Mouse (Mus musculus): ENCODE measurements around the gene Hspb9. TPM values are rescaled to one million over a fixed set of nuclear protein-coding genes. Genes with fewer than 3 reads are reported as not detected.

Gene Hspb9
- polyA plus RNA-seq, 1 experiment from 2014 or later: not detected

- Histone ChIP-seq H3K27ac (ENCODE audit: low read length) (0 out of 2 replicates have a peak within 1 kb of the TSS, but pooled peaks have one; percentile 40), H3K4me3 (ENCODE audit: low read length) (peak within 1 kb of the TSS; percentile 99), H3K4me2 (replicated peaks; ENCODE audit: low read depth, low read length) (peak within 1 kb of the TSS; percentile 72), H3K36me3 (ENCODE audit: insufficient read depth, low read length) (no peaks in the 10 kb centered on the region), H3K9me3 (ENCODE audit: low read length) (no peaks in the 10 kb centered on the region), H3K27me3 (ENCODE audit: insufficient read depth, low read length) (no peaks in the 10 kb centered on the region), H3K9ac (replicated peaks; ENCODE audit: low read length) (peak within 1 kb of the TSS; percentile 96), H3K4me1 (ENCODE audit: insufficient read depth, low read length) (peaks cover 18% of the 10 kb centered on the region)
- under 1% methylated on average over 39 of the region's 39 CpGs for WGBS
- ATAC-seq (ENCODE audit: low FRiP score, low TSS enrichment): peak; percentile 99
Observed at GRCm38 (mm10) chr11:100738066-100738604, 24.5 kb downstream of the Hspb9 start, which contains the start of gene Rab5c. TSS of gene Rab5c (minus strand) at chr11:100738215.

- Histone ChIP-seq H3K4me3 (ENCODE audit: low read length) (peak overlapping the region; percentile 99), H3K27ac (ENCODE audit: low read length) (no peak overlapping the region), H3K36me3 (ENCODE audit: insufficient read depth, low read length) (no peaks in the 10 kb centered on the region), H3K9ac (replicated peaks; ENCODE audit: low read length) (no peak overlapping the region), H3K4me2 (replicated peaks; ENCODE audit: low read depth, low read length) (peak overlapping the region; percentile 72), H3K9me3 (ENCODE audit: low read length) (no peaks in the 10 kb centered on the region), H3K27me3 (ENCODE audit: insufficient read depth, low read length) (no peaks in the 10 kb centered on the region), H3K4me1 (ENCODE audit: insufficient read depth, low read length) (peaks cover 18% of the 10 kb centered on the region)
- 17% methylated on average over 5 of the region's 5 CpGs for WGBS
- ATAC-seq (ENCODE audit: low FRiP score, low TSS enrichment): no peak
Observed at GRCm38 (mm10) chr11:100738749-100739148, 25.1 kb downstream of the Hspb9 start.

GRCm38 (mm10) chr11:100741348-100741747, 27.7 kb downstream of the Hspb9 start:
- H3K4me2 ChIP-seq (replicated peaks; ENCODE audit: low read depth, low read length): no peak overlapping the region
- WGBS: 55% methylated on average over 6 of the region's 6 CpGs

GRCm38 (mm10) chr11:100745085-100745484, 31.4 kb downstream of the Hspb9 start:
- ATAC-seq (ENCODE audit: low FRiP score, low TSS enrichment): 0 out of 2 replicates have a peak, but pooled peaks have one; percentile 44
- no peak overlapping the region for H3K4me2 ChIP-seq (replicated peaks; ENCODE audit: low read depth, low read length)
- WGBS: 16% methylated on average over 6 of the region's 6 CpGs
- no peaks in the 10 kb centered on the region for H3K4me1 ChIP-seq (ENCODE audit: insufficient read depth, low read length)
- no peak overlapping the region for H3K9ac ChIP-seq (replicated peaks; ENCODE audit: low read length)
- H3K27ac ChIP-seq (ENCODE audit: low read length): no peak overlapping the region
- 0 out of 2 replicates have a peak, but pooled peaks cover 10% of the 10 kb centered on the region for H3K27me3 ChIP-seq (ENCODE audit: insufficient read depth, low read length)
- H3K9me3 ChIP-seq (ENCODE audit: low read length): no peaks in the 10 kb centered on the region
- H3K4me3 ChIP-seq (ENCODE audit: low read length): no peak overlapping the region
- H3K36me3 ChIP-seq (ENCODE audit: insufficient read depth, low read length): no peaks in the 10 kb centered on the region

More at GRCm38 (mm10) chr11:100741348-100741747, 27.7 kb downstream of the Hspb9 start:
- Histone ChIP-seq H3K27me3 (ENCODE audit: insufficient read depth, low read length) (no peaks in the 10 kb centered on the region), H3K9me3 (ENCODE audit: low read length) (no peaks in the 10 kb centered on the region), H3K9ac (replicated peaks; ENCODE audit: low read length) (no peak overlapping the region), H3K4me3 (ENCODE audit: low read length) (no peak overlapping the region), H3K36me3 (ENCODE audit: insufficient read depth, low read length) (no peaks in the 10 kb centered on the region), H3K27ac (ENCODE audit: low read length) (no peak overlapping the region), H3K4me1 (ENCODE audit: insufficient read depth, low read length) (peaks cover 10% of the 10 kb centered on the region)
- no peak for ATAC-seq (ENCODE audit: low FRiP score, low TSS enrichment)

GRCm38 (mm10) chr11:100746546-100746945, 32.9 kb downstream of the Hspb9 start:
- Histone ChIP-seq H3K4me2 (replicated peaks; ENCODE audit: low read depth, low read length) (no peak overlapping the region), H3K4me3 (ENCODE audit: low read length) (no peak overlapping the region), H3K4me1 (ENCODE audit: insufficient read depth, low read length) (no peaks in the 10 kb centered on the region), H3K36me3 (ENCODE audit: insufficient read depth, low read length) (no peaks in the 10 kb centered on the region), H3K27me3 (ENCODE audit: insufficient read depth, low read length) (0 out of 2 replicates have a peak, but pooled peaks cover 10% of the 10 kb centered on the region), H3K9me3 (ENCODE audit: low read length) (no peaks in the 10 kb centered on the region), H3K27ac (ENCODE audit: low read length) (no peak overlapping the region), H3K9ac (replicated peaks; ENCODE audit: low read length) (no peak overlapping the region)
- no peak for ATAC-seq (ENCODE audit: low FRiP score, low TSS enrichment)
- 75% methylated on average over 10 of the region's 10 CpGs for WGBS

GRCm38 (mm10) chr11:100747114-100747513, 33.5 kb downstream of the Hspb9 start:
- no peak overlapping the region for H3K4me3 ChIP-seq (ENCODE audit: low read length)
- H3K27ac ChIP-seq (ENCODE audit: low read length): no peak overlapping the region
- no peak overlapping the region for H3K4me2 ChIP-seq (replicated peaks; ENCODE audit: low read depth, low read length)
- peaks cover 2% of the 10 kb centered on the region; the same call in 1 of the 2 replicates for H3K4me1 ChIP-seq (ENCODE audit: insufficient read depth, low read length)
- no peak overlapping the region for H3K9ac ChIP-seq (replicated peaks; ENCODE audit: low read length)
- no peak for ATAC-seq (ENCODE audit: low FRiP score, low TSS enrichment)
- 0 out of 2 replicates have a peak, but pooled peaks cover 10% of the 10 kb centered on the region for H3K27me3 ChIP-seq (ENCODE audit: insufficient read depth, low read length)
- WGBS: 57% methylated on average over 5 of the region's 5 CpGs
- H3K36me3 ChIP-seq (ENCODE audit: insufficient read depth, low read length): no peaks in the 10 kb centered on the region
- no peaks in the 10 kb centered on the region for H3K9me3 ChIP-seq (ENCODE audit: low read length)

GRCm38 (mm10) chr11:100748620-100749019, 35.0 kb downstream of the Hspb9 start:
- peaks cover 6% of the 10 kb centered on the region; the same call in 1 of the 2 replicates for H3K4me1 ChIP-seq (ENCODE audit: insufficient read depth, low read length)
- H3K36me3 ChIP-seq (ENCODE audit: insufficient read depth, low read length): no peaks in the 10 kb centered on the region
- no peak overlapping the region for H3K27ac ChIP-seq (ENCODE audit: low read length)
- H3K27me3 ChIP-seq (ENCODE audit: insufficient read depth, low read length): 0 out of 2 replicates have a peak, but pooled peaks cover 10% of the 10 kb centered on the region
- 72% methylated on average over 4 of the region's 4 CpGs for WGBS
- no peak overlapping the region for H3K9ac ChIP-seq (replicated peaks; ENCODE audit: low read length)
- no peak for ATAC-seq (ENCODE audit: low FRiP score, low TSS enrichment)
- no peaks in the 10 kb centered on the region for H3K9me3 ChIP-seq (ENCODE audit: low read length)
- H3K4me2 ChIP-seq (replicated peaks; ENCODE audit: low read depth, low read length): no peak overlapping the region
- no peak overlapping the region for H3K4me3 ChIP-seq (ENCODE audit: low read length)

- no peaks in the 10 kb centered on the region for H3K36me3 ChIP-seq (ENCODE audit: insufficient read depth, low read length)
- 0 out of 2 replicates have a peak, but pooled peaks cover 10% of the 10 kb centered on the region for H3K27me3 ChIP-seq (ENCODE audit: insufficient read depth, low read length)
- H3K9me3 ChIP-seq (ENCODE audit: low read length): no peaks in the 10 kb centered on the region
- no peak overlapping the region for H3K27ac ChIP-seq (ENCODE audit: low read length)
- no peak overlapping the region for H3K4me3 ChIP-seq (ENCODE audit: low read length)
- no peak overlapping the region for H3K9ac ChIP-seq (replicated peaks; ENCODE audit: low read length)
- H3K4me1 ChIP-seq (ENCODE audit: insufficient read depth, low read length): peaks cover 6% of the 10 kb centered on the region; the same call in 1 of the 2 replicates
- WGBS: 44% methylated on average over 25 of the region's 25 CpGs
- ATAC-seq (ENCODE audit: low FRiP score, low TSS enrichment): no peak
- no peak overlapping the region for H3K4me2 ChIP-seq (replicated peaks; ENCODE audit: low read depth, low read length)
Observed at GRCm38 (mm10) chr11:100749469-100749868, 35.8 kb downstream of the Hspb9 start.

GRCm38 (mm10) chr11:100750127-100750526, 36.5 kb downstream of the Hspb9 start:
- WGBS: 90% methylated on average over 16 of the region's 16 CpGs
- ATAC-seq (ENCODE audit: low FRiP score, low TSS enrichment): no peak
- no peak overlapping the region for H3K4me3 ChIP-seq (ENCODE audit: low read length)
- H3K9ac ChIP-seq (replicated peaks; ENCODE audit: low read length): no peak overlapping the region
- no peak overlapping the region for H3K27ac ChIP-seq (ENCODE audit: low read length)
- H3K27me3 ChIP-seq (ENCODE audit: insufficient read depth, low read length): 0 out of 2 replicates have a peak, but pooled peaks cover 10% of the 10 kb centered on the region
- no peaks in the 10 kb centered on the region for H3K36me3 ChIP-seq (ENCODE audit: insufficient read depth, low read length)
- H3K4me2 ChIP-seq (replicated peaks; ENCODE audit: low read depth, low read length): no peak overlapping the region
- H3K4me1 ChIP-seq (ENCODE audit: insufficient read depth, low read length): peaks cover 6% of the 10 kb centered on the region; the same call in 1 of the 2 replicates
- no peaks in the 10 kb centered on the region for H3K9me3 ChIP-seq (ENCODE audit: low read length)

GRCm38 (mm10) chr11:100752294-100752693, 38.6 kb downstream of the Hspb9 start:
- ATAC-seq (ENCODE audit: low FRiP score, low TSS enrichment): peak; percentile 63; the same call in 1 of the 2 replicates
- WGBS: 27% methylated on average over 10 of the region's 10 CpGs

More at GRCm38 (mm10) chr11:100752294-100752693, 38.6 kb downstream of the Hspb9 start:
- Histone ChIP-seq H3K36me3 (ENCODE audit: insufficient read depth, low read length) (no peaks in the 10 kb centered on the region), H3K9ac (replicated peaks; ENCODE audit: low read length) (no peak overlapping the region), H3K4me2 (replicated peaks; ENCODE audit: low read depth, low read length) (no peak overlapping the region), H3K4me1 (ENCODE audit: insufficient read depth, low read length) (peaks cover 6% of the 10 kb centered on the region; the same call in 1 of the 2 replicates), H3K27me3 (ENCODE audit: insufficient read depth, low read length) (0 out of 2 replicates have a peak, but pooled peaks cover 10% of the 10 kb centered on the region), H3K9me3 (ENCODE audit: low read length) (no peaks in the 10 kb centered on the region), H3K4me3 (ENCODE audit: low read length) (no peak overlapping the region), H3K27ac (ENCODE audit: low read length) (no peak overlapping the region)

Data from kidney, embryonic 16.5 days (tissue).